Mouse (Mus musculus): Measurements from ENCODE around the gene Hoxa6. TPM values are rescaled to one million over a fixed set of nuclear protein-coding genes. Genes with fewer than 3 reads are reported as not detected.
A peak's percentile ranks its signal among the peaks of the same experiment; 100 is the strongest.

The Hoxa6 gene
- total and polyA plus RNA-seq, 3 experiments = 0.58 to 2.2 (median 2.1) TPM

DNA sequence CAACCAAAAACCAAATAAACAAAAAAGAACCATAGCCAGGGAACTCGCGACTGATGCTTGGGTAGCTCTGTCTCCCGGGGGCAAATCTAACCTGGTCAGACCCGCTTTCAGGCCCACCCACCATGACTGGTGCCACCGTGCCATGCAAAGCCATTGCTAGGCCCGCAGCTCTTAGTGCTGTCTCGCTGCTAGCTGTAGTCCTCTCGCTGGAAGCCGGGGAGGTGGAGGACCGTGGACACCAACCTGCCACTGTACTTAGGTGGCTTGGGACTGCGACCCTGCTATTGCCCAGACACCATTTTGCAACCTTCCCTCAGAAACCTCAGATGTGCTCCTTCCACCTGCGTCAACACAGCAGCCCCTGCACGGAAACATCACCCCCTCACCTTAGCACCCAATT, 3.4 kb upstream of the Hoxa6 start:
- Histone ChIP-seq H3K9ac (ENCODE audit: insufficient read depth, low read depth) (peak overlapping the region; percentile 41), H3K4me2 (ENCODE audit: insufficient read depth, low read depth, poor library complexity, severe bottlenecking) (peak overlapping the region; percentile 59), H3K27ac (ENCODE audit: insufficient read depth, low read depth) (peak overlapping the region; percentile 58), H3K9me3 (replicated peaks; ENCODE audit: low read length) (peaks cover 24% of the 10 kb centered on the region), H3K27me3 (replicated peaks) (peaks cover 2% of the 10 kb centered on the region), H3K79me2 (replicated peaks; ENCODE audit: control insufficient read depth, extremely low read depth, insufficient read depth, poor library complexity, severe bottlenecking) (no peaks in the 10 kb centered on the region), H3K4me3 (replicated peaks in 1 of 3; ENCODE audit: low read depth in 2 of 3, low read length in 2 of 3, poor library complexity in 1 of 3) (peak overlapping the region; percentile 52 to 57 (median 53)), H3K4me1 (ENCODE audit: control insufficient read depth in 1 of 2, insufficient read depth in 2 of 2) (peaks cover 4 to 17% of the 10 kb centered on the region in 2 experiments; a peak in 2 of 4 replicates), H3K36me3 (replicated peaks in 1 of 2; ENCODE audit: control insufficient read depth in 1 of 2, insufficient read depth in 1 of 2, low read length in 1 of 2) (peaks cover 0 to 10% of the 10 kb centered on the region in 2 experiments)
- DNase-seq (ENCODE audit: extremely low read depth) = no peak
- dilution Hi-C loops (cut with MboI; ENCODE audit: extremely low pct_ligation_motif_present, extremely low pct_unique_long_range_greater_than_20kb, low sequenced_read_pairs) = no loop called here
- in situ Hi-C loops (cut with MboI; ENCODE audit: low pct_ligation_motif_present, low pct_unique_long_range_greater_than_20kb, low sequenced_read_pairs) = loop anchor here (10.0 to 25.0 kb wide), 2 partner anchors 200 to 347 kb away; partner anchors contain the start of gene Skap2
- TF ChIP-seq ZC3H11A (IDR thresholded peaks at IDR 0.05; ENCODE audit: low read depth, low read length) (no peak), GABPA (IDR thresholded peaks at IDR 0.05; ENCODE audit: insufficient replicate concordance, low read depth, low read length) (no peak), SIN3A (IDR thresholded peaks at IDR 0.05; ENCODE audit: low read length) (no peak), NRF1 (IDR thresholded peaks at IDR 0.05; ENCODE audit: low read depth, low read length) (no peak), SMC3 (IDR thresholded peaks at IDR 0.05; ENCODE audit: low read depth, low read length) (no peak), KAT2A (IDR thresholded peaks at IDR 0.05; ENCODE audit: insufficient replicate concordance, low read length) (no peak), IRF4 (IDR thresholded peaks at IDR 0.05; ENCODE audit: low read depth, low read length) (no peak), EP300 (IDR thresholded peaks at IDR 0.05; ENCODE audit: low read length) (no peak), RCOR1 (conservative IDR thresholded peaks at IDR 0.05; ENCODE audit: low read depth, low read length) (no peak), PAX5 (IDR thresholded peaks at IDR 0.05; ENCODE audit: low read length) (no peak), TCF12 (IDR thresholded peaks at IDR 0.05; ENCODE audit: low read depth, low read length) (no peak)

DNA sequence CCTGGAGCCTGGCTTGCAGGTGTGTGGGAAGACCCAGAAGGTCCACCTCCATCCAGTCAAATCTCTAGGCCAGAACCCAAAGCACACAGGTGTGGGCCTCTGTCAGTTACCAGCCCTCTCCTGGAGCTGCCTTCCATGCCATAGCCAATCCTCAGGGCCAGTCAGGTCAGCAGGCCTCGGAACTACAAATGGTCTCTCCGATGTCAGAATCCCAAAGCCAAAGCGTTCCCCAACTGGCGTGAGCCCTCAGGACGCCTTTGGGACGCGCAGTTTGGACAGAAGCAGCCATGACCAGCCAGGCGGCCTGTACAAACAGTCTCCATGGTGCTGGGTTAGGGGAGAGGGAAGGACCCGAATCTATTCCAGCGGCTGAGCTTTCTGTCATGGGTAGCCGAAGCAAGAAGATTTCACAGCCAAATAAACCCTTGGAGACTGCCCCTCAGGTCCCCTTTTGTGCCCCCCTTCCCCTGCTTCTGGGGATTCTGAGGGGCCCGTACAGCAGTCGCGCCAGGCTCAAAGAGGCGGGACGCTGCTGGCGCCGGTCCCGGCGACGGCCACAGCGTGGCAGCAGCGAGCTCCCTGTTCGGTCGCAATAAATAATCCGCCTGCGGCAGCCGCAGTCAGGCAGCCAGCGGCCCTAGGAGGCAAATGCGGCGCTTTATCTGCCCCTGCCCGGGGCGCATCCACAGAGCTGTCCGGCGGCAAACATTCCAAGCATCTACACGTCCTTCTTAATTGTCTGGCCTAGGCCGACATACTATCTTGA, 2.8 kb upstream of the Hoxa6 start:
- Histone ChIP-seq H3K4me3 (replicated peaks in 1 of 3; ENCODE audit: low read depth in 2 of 3, low read length in 2 of 3, poor library complexity in 1 of 3) (peak overlapping the region; percentile 52 to 57 (median 53)), H3K9me3 (replicated peaks; ENCODE audit: low read length) (peaks cover 26% of the 10 kb centered on the region), H3K36me3 (replicated peaks in 1 of 2; ENCODE audit: control insufficient read depth in 1 of 2, insufficient read depth in 1 of 2, low read length in 1 of 2) (peaks cover 1 to 15% of the 10 kb centered on the region in 2 experiments), H3K9ac (ENCODE audit: insufficient read depth, low read depth) (peak overlapping the region; percentile 41), H3K79me2 (replicated peaks; ENCODE audit: control insufficient read depth, extremely low read depth, insufficient read depth, poor library complexity, severe bottlenecking) (no peaks in the 10 kb centered on the region), H3K27me3 (replicated peaks) (peaks cover 2% of the 10 kb centered on the region), H3K27ac (ENCODE audit: insufficient read depth, low read depth) (peak overlapping the region; percentile 58; the same call in 1 of the 2 replicates), H3K4me2 (ENCODE audit: insufficient read depth, low read depth, poor library complexity, severe bottlenecking) (peak overlapping the region; percentile 59), H3K4me1 (ENCODE audit: control insufficient read depth in 1 of 2, insufficient read depth in 2 of 2) (peaks cover 4 to 17% of the 10 kb centered on the region in 2 experiments; a peak in 2 of 4 replicates)
- in situ Hi-C loops (cut with MboI; ENCODE audit: low pct_ligation_motif_present, low pct_unique_long_range_greater_than_20kb, low sequenced_read_pairs) (loop anchor here (10.0 to 25.0 kb wide), 2 partner anchors 199 to 347 kb away; partner anchors contain the start of gene Skap2), dilution Hi-C loops (cut with MboI; ENCODE audit: extremely low pct_ligation_motif_present, extremely low pct_unique_long_range_greater_than_20kb, low sequenced_read_pairs) (no loop called here)
- DNase-seq (ENCODE audit: extremely low read depth) = peak; percentile 59
- TF ChIP-seq IRF4 (IDR thresholded peaks at IDR 0.05; ENCODE audit: low read depth, low read length) (0 out of 2 replicates have a peak, but pooled peaks have one; percentile 9), PAX5 (IDR thresholded peaks at IDR 0.05; ENCODE audit: low read length) (no peak), MAZ (IDR thresholded peaks at IDR 0.05; ENCODE audit: low read depth, low read length) (no peak), ZNF384 (IDR thresholded peaks at IDR 0.05; ENCODE audit: low read depth, low read length) (no peak), TCF12 (IDR thresholded peaks at IDR 0.05; ENCODE audit: low read depth, low read length) (peak; percentile 46; the same call in 1 of the 2 replicates), SIN3A (IDR thresholded peaks at IDR 0.05; ENCODE audit: low read length) (no peak), ZKSCAN1 (IDR thresholded peaks at IDR 0.05; ENCODE audit: borderline replicate concordance, low read depth, low read length) (no peak), MYC (IDR thresholded peaks at IDR 0.05; ENCODE audit: low read depth, low read length) (no peak), HCFC1 (IDR thresholded peaks at IDR 0.05; ENCODE audit: low read depth, low read length) (peak; percentile 17; the same call in 1 of the 2 replicates), EP300 (IDR thresholded peaks at IDR 0.05; ENCODE audit: low read length) (no peak), POLR2A (IDR thresholded peaks at IDR 0.05; ENCODE audit: low read depth, low read length) (peak; percentile 55), NELFE (IDR thresholded peaks at IDR 0.05; ENCODE audit: low read depth, low read length) (peak; percentile 61), ELF1 (IDR thresholded peaks at IDR 0.05; ENCODE audit: low read depth, low read length) (0 out of 2 replicates have a peak, but pooled peaks have one; percentile 11), JUN (IDR thresholded peaks at IDR 0.05; ENCODE audit: insufficient read depth, low read depth, low read length) (no peak), ZMIZ1 (IDR thresholded peaks at IDR 0.05; ENCODE audit: low read depth, low read length) (no peak), JUND (conservative IDR thresholded peaks at IDR 0.05; ENCODE audit: low read depth, low read length) (no peak), ETS1 (conservative IDR thresholded peaks at IDR 0.05; ENCODE audit: low read depth, low read length) (no peak), MAFK (IDR thresholded peaks at IDR 0.05; ENCODE audit: insufficient replicate concordance, low read length) (no peak), UBTF (IDR thresholded peaks at IDR 0.05; ENCODE audit: low read depth, low read length) (no peak), USF1 (IDR thresholded peaks at IDR 0.05; ENCODE audit: low read depth, low read length) (no peak), CTCF (conservative IDR thresholded peaks at IDR 0.05 in 1 of 2, IDR thresholded peaks at IDR 0.05 in 1 of 2; ENCODE audit: low read depth in 2 of 2, low read length in 2 of 2) (peak in 1 of 2 experiments; percentile 76; a peak in 3 of 4 replicates), MAX (IDR thresholded peaks at IDR 0.05; ENCODE audit: low read length) (no peak), POLR2AphosphoS2 (IDR thresholded peaks at IDR 0.05; ENCODE audit: low read depth, low read length) (no peak), USF2 (conservative IDR thresholded peaks at IDR 0.05; ENCODE audit: low read depth, low read length) (no peak), GABPA (IDR thresholded peaks at IDR 0.05; ENCODE audit: insufficient replicate concordance, low read depth, low read length) (no peak)

Measured in CH12.LX (cell line).